ENCODE assay signal across 8 mouse cellular contexts in the genomic region with DNA sequence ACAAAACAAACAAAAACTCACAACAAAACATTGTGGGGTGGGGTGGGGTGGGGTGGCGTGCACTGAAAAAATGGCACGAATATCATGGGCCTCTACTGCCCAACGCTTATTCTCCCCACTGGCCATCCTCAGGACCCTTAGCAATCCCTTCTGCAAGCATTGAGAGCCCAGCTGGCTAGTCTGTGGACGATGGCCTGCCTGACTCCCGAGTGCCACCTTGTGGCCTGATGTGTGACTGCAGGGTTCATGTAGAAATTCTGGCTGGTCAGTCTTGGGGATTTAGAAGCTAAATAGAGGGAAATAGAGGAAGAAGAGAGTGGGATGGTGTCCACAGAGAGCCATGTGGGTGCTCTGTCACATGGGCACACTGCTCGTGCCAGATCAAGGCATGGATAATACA.
A peak's percentile ranks its signal among the peaks of the same experiment; 100 is the strongest.
DNase-seq lines count a peak whose midpoint lies in the region; ATAC-seq and TF ChIP-seq lines count a peak whose summit lies in the region.

No protein-coding gene starts in this region.

- WGBS in forebrain, embryonic 16.5 days: 8% methylated on average over 6 of the region's 6 CpGs
- 3% methylated on average over 6 of the region's 6 CpGs for WGBS in liver, embryonic 14.5 days (ENCODE audit: insufficient replicate concordance)

- no peaks in the 10 kb centered on the region for H3K9me3 ChIP-seq in ES-Bruce4 (replicated peaks; ENCODE audit: control insufficient read depth, insufficient read depth, low read length, poor library complexity, severe bottlenecking)
- no peaks in the 10 kb centered on the region for H3K9me3 ChIP-seq in forebrain, embryonic 16.5 days (ENCODE audit: control insufficient read depth, low read length)
- H3K9me3 ChIP-seq in liver, embryonic 14.5 days (ENCODE audit: control insufficient read depth, low read length): no peaks in the 10 kb centered on the region

- peak; percentile 88 for DNase-seq in 3T3-L1 (ENCODE audit: low read depth, low spot score)
- peak; percentile 76 for DNase-seq in cerebellum, adult 11 months
- DNase-seq in kidney, postnatal 10 days: peak; percentile 88
- DNase-seq in liver, embryonic 14.5 days (ENCODE audit: low read depth in 3 of 3, low spot score in 3 of 3): peak in 1 of 3 experiments; percentile 11
- peak; percentile 43 for DNase-seq in retina, adult 2 months (ENCODE audit: low read depth, low spot score)
- peak; percentile 70 to 72 for DNase-seq in urinary bladder, postnatal 36 days (ENCODE audit: low spot score in 2 of 2)

- H3K27me3 ChIP-seq in ES-Bruce4 (ENCODE audit: control insufficient read depth, insufficient read depth, low read length, poor library complexity, severe bottlenecking): no peaks in the 10 kb centered on the region
- H3K27me3 ChIP-seq in forebrain, embryonic 16.5 days (replicated peaks; ENCODE audit: control insufficient read depth, insufficient read depth, low read length): peaks cover 4% of the 10 kb centered on the region; the same call in 1 of the 2 replicates
- H3K27me3 ChIP-seq in liver, embryonic 14.5 days (ENCODE audit: control insufficient read depth, insufficient read depth, low read length): no peaks in the 10 kb centered on the region

- TF ChIP-seq EP300 in ES-Bruce4 (IDR thresholded peaks at IDR 0.05; ENCODE audit: insufficient read depth, low read depth, low read length): no peak
- TF ChIP-seq EP300 in liver, embryonic 14.5 days (IDR thresholded peaks at IDR 0.05; ENCODE audit: low read depth): no peak

- H3K4me1 ChIP-seq in ES-Bruce4 (ENCODE audit: control insufficient read depth, insufficient read depth, low read length): no peaks in the 10 kb centered on the region
- peaks cover 4% of the 10 kb centered on the region; the same call in 1 of the 2 replicates for H3K4me1 ChIP-seq in forebrain, embryonic 16.5 days (replicated peaks; ENCODE audit: control insufficient read depth, insufficient read depth, low read length)
- no peaks in the 10 kb centered on the region for H3K4me1 ChIP-seq in liver, embryonic 14.5 days (replicated peaks; ENCODE audit: control insufficient read depth in 2 of 2, insufficient read depth in 2 of 2, low read length in 1 of 2)

- peak; percentile 45; the same call in 1 of the 2 replicates for ATAC-seq in forebrain, embryonic 16.5 days
- no peak for ATAC-seq in liver, embryonic 14.5 days (ENCODE audit: insufficient read depth)

- no peak overlapping the region for H3K9ac ChIP-seq in ES-Bruce4 (ENCODE audit: low read depth, poor library complexity, severe bottlenecking)
- no peak overlapping the region for H3K9ac ChIP-seq in forebrain, embryonic 16.5 days (replicated peaks; ENCODE audit: low read depth, low read length)
- H3K9ac ChIP-seq in liver, embryonic 14.5 days (replicated peaks): no peak overlapping the region

- H3K36me3 ChIP-seq in ES-Bruce4 (ENCODE audit: control insufficient read depth, insufficient read depth, low read length, poor library complexity, severe bottlenecking): no peaks in the 10 kb centered on the region
- H3K36me3 ChIP-seq in forebrain, embryonic 16.5 days (ENCODE audit: control insufficient read depth, insufficient read depth): no peaks in the 10 kb centered on the region
- H3K36me3 ChIP-seq in liver, embryonic 14.5 days (replicated peaks; ENCODE audit: control insufficient read depth, insufficient read depth, low read depth): no peaks in the 10 kb centered on the region

- no peak overlapping the region for H3K4me2 ChIP-seq in forebrain, embryonic 16.5 days (ENCODE audit: low read length)
- H3K4me2 ChIP-seq in liver, embryonic 14.5 days (ENCODE audit: low read depth): no peak overlapping the region

- no peak overlapping the region for H3K4me3 ChIP-seq in ES-Bruce4 (ENCODE audit: low read depth, low read length)
- no peak overlapping the region for H3K4me3 ChIP-seq in forebrain, embryonic 16.5 days (replicated peaks; ENCODE audit: low read length)
- H3K4me3 ChIP-seq in liver, embryonic 14.5 days (ENCODE audit: insufficient read depth in 1 of 2, low read depth in 2 of 2, low read length in 2 of 2): no peak overlapping the region

- peak; percentile 99 for TF ChIP-seq CTCF in ES-Bruce4 (IDR thresholded peaks at IDR 0.05; ENCODE audit: low read depth, low read length)
- TF ChIP-seq CTCF in liver, embryonic 14.5 days (IDR thresholded peaks at IDR 0.05; ENCODE audit: low read depth): peak; percentile 97

- no peak overlapping the region for H3K27ac ChIP-seq in ES-Bruce4 (ENCODE audit: insufficient read depth, low read length)
- H3K27ac ChIP-seq in forebrain, embryonic 16.5 days (ENCODE audit: low read length): no peak overlapping the region
- H3K27ac ChIP-seq in liver, embryonic 14.5 days: no peak overlapping the region

- TF ChIP-seq POLR2A in ES-Bruce4 (IDR thresholded peaks at IDR 0.05; ENCODE audit: insufficient read depth, low read length): no peak
